21 mouse cellular contexts compared by ENCODE assay signal in genomic region chr11:79643730-79644129, GRCm38 (mm10). TPM values are rescaled to one million over a fixed set of nuclear protein-coding genes. Genes with fewer than 3 reads are reported as not detected.
DNase-seq lines count a peak whose midpoint lies in the region; ATAC-seq lines count a peak whose summit lies in the region.
"Had no signal": no experiment of that assay in that cellular context is flagged by ENCODE, and none has a peak within 500 bp of the region (broad histone marks: within the 10 kb centered on the region; RNA-seq: fewer than 3 reads in every experiment).

No protein-coding gene starts in this region.

- ATAC-seq in hindbrain, embryonic 16.5 days = no peak
- ATAC-seq in kidney, embryonic 14.5 days (ENCODE audit: low FRiP score, low TSS enrichment) = peak; percentile 34
- ATAC-seq in cerebellum, adult (ENCODE audit: insufficient number of reproducible peaks, low FRiP score, low TSS enrichment) = no peak
- ATAC-seq: midbrain, embryonic 15.5 days had no signal

- peaks cover 88% of the 10 kb centered on the region for H3K4me1 ChIP-seq in hindbrain, embryonic 10.5 days (replicated peaks)
- peaks cover 25% of the 10 kb centered on the region for H3K4me1 ChIP-seq in hindbrain, embryonic 16.5 days (ENCODE audit: control insufficient read depth, insufficient read depth, low read depth, low read length)
- H3K4me1 ChIP-seq in kidney, embryonic 14.5 days (ENCODE audit: control insufficient read depth, insufficient read depth, low read length) = peaks cover 44% of the 10 kb centered on the region

- H3K4me2 ChIP-seq in hindbrain, embryonic 16.5 days (ENCODE audit: low read length) = no peak overlapping the region
- no peak overlapping the region for H3K4me2 ChIP-seq in kidney, embryonic 14.5 days (replicated peaks; ENCODE audit: low read depth, low read length)
- H3K4me2 ChIP-seq: embryonic facial prominence, embryonic 15.5 days; heart, embryonic 11.5 days; liver, embryonic 13.5 days; lung, embryonic 15.5 days; midbrain, embryonic 15.5 days had no signal

- no peaks in the 10 kb centered on the region for H3K36me3 ChIP-seq in hindbrain, embryonic 10.5 days
- H3K36me3 ChIP-seq in hindbrain, embryonic 16.5 days (ENCODE audit: control insufficient read depth, insufficient read depth, low read length) = no peaks in the 10 kb centered on the region
- no peaks in the 10 kb centered on the region for H3K36me3 ChIP-seq in kidney, embryonic 14.5 days (ENCODE audit: control insufficient read depth, insufficient read depth, low read length)
- H3K36me3 ChIP-seq: embryonic facial prominence, embryonic 15.5 days; liver, embryonic 13.5 days; lung, embryonic 15.5 days; midbrain, embryonic 15.5 days had no signal

- peak overlapping the region; percentile 90 for H3K27ac ChIP-seq in hindbrain, embryonic 10.5 days
- no peak overlapping the region for H3K27ac ChIP-seq in hindbrain, embryonic 16.5 days (ENCODE audit: low read depth, low read length)
- peak overlapping the region; percentile 25 for H3K27ac ChIP-seq in kidney, embryonic 14.5 days (ENCODE audit: low read depth, low read length)
- H3K27ac ChIP-seq: liver, embryonic 13.5 days; lung, embryonic 15.5 days; macrophage had no signal

- H3K9me3 ChIP-seq in hindbrain, embryonic 10.5 days = no peaks in the 10 kb centered on the region
- no peaks in the 10 kb centered on the region for H3K9me3 ChIP-seq in hindbrain, embryonic 16.5 days (ENCODE audit: control insufficient read depth, low read length)
- no peaks in the 10 kb centered on the region for H3K9me3 ChIP-seq in kidney, embryonic 14.5 days (ENCODE audit: control insufficient read depth, low read length)
- H3K9me3 ChIP-seq: embryonic facial prominence, embryonic 15.5 days; liver, embryonic 13.5 days; lung, embryonic 15.5 days; midbrain, embryonic 15.5 days had no signal

- 82% methylated on average over 9 of the region's 9 CpGs for WGBS in hindbrain, embryonic 10.5 days
- WGBS in hindbrain, embryonic 16.5 days = 67% methylated on average over 9 of the region's 9 CpGs
- 21% methylated on average over 9 of the region's 9 CpGs for WGBS in kidney, embryonic 14.5 days

- H3K9ac ChIP-seq in hindbrain, embryonic 16.5 days (ENCODE audit: low read depth, low read length) = no peak overlapping the region
- no peak overlapping the region for H3K9ac ChIP-seq in kidney, embryonic 14.5 days (ENCODE audit: low read depth, low read length)
- H3K9ac ChIP-seq: embryonic facial prominence, embryonic 15.5 days; liver, embryonic 13.5 days; lung, embryonic 15.5 days; midbrain, embryonic 15.5 days had no signal

- no peak overlapping the region for H3K4me3 ChIP-seq in hindbrain, embryonic 10.5 days
- H3K4me3 ChIP-seq in hindbrain, embryonic 16.5 days (ENCODE audit: low read length) = no peak overlapping the region
- H3K4me3 ChIP-seq in kidney, embryonic 14.5 days (ENCODE audit: low read length) = no peak overlapping the region
- H3K4me3 ChIP-seq: embryonic facial prominence, embryonic 15.5 days; liver, embryonic 13.5 days; lung, embryonic 15.5 days; midbrain, embryonic 15.5 days had no signal

- H3K27me3 ChIP-seq in hindbrain, embryonic 10.5 days (ENCODE audit: insufficient read depth, poor library complexity, severe bottlenecking) = peaks cover 16% of the 10 kb centered on the region; the same call in 1 of the 2 replicates
- H3K27me3 ChIP-seq in hindbrain, embryonic 16.5 days (replicated peaks; ENCODE audit: control insufficient read depth, insufficient read depth, low read length) = no peaks in the 10 kb centered on the region
- no peaks in the 10 kb centered on the region for H3K27me3 ChIP-seq in kidney, embryonic 14.5 days (ENCODE audit: control insufficient read depth, insufficient read depth, low read length)
- H3K27me3 ChIP-seq: embryonic facial prominence, embryonic 15.5 days; lung, embryonic 15.5 days; midbrain, embryonic 15.5 days had no signal

- DNase-seq in hindbrain, embryonic 10.5 days (ENCODE audit: low spot score) = no peak
- DNase-seq in NIH3T3 (ENCODE audit: low read depth) = peak; percentile 34
- DNase-seq in kidney, postnatal 4 days = peak; percentile 67 to 81
- DNase-seq in cerebellum, adult 11 months = no peak
- no peak for DNase-seq in testis, postnatal 14 days (ENCODE audit: low spot score)
- DNase-seq: adrenal gland, postnatal 36 days; cerebellum, adult 9-10 months; gastrocnemius, postnatal 36 days; heart, postnatal 14 days; layer of hippocampus, postnatal 36 days; left cerebral cortex, postnatal 4 days; liver, embryonic 13.5 days; right cerebral cortex, postnatal 4 days had no signal

RNA-seq across cellular contexts. Expression of gene Rab11fip4, which starts 52.7 kb away (rescaled TPM):
- 15.0 and 15.6 TPM in 2 replicates for polyA plus RNA-seq in hindbrain, embryonic 10.5 days (2016; fragmentation: Nextera tagmentation; extraction: Ambion mirVana)
- polyA plus RNA-seq in hindbrain, embryonic 16.5 days (2015; fragmentation: Nextera tagmentation; extraction: Ambion mirVana) = 20.0 and 27.8 TPM in 2 replicates
- polyA plus RNA-seq in kidney, embryonic 14.5 days (2014; fragmentation: Nextera tagmentation; extraction: Ambion mirVana) = 4.8 and 7.1 TPM in 2 replicates

Comparison
In these comparisons a context has a peak if more than half of its experiments do, and no peak if none do; other contexts are left out.
1. DNase-seq: peak in NIH3T3 (single experiment) and kidney, postnatal 4 days (2 of 2); none in hindbrain, embryonic 10.5 days (single experiment), cerebellum, adult 11 months (single experiment) and testis, postnatal 14 days (single experiment).